In the genomic region with DNA sequence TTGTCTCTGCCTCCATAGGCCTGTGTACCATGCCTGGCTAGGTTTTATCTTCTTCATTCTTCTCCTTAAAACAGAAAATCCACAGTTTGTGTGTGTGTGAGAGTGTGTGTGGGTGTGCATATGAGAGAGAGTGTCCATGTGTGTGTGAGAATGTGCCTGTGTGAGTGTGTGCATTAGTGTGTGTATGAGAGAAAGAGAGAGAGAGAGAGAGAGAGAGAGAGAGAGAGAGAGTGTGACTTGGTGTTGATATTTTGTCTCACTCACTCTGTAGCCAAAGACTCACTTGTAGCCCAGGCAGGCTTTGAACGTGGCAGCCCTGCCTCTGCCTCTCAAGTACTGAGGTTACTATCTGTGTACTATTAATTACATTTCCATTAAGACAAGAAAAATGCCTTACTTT, we compare ENCODE assay signal across 19 mouse cellular contexts.
"Had no signal": no experiment of that assay in that cellular context is flagged by ENCODE, and none has a peak within 500 bp of the region (broad histone marks: within the 10 kb centered on the region; RNA-seq: fewer than 3 reads in every experiment).

No protein-coding gene starts in this region.

- H3K27me3 ChIP-seq: midbrain, embryonic 12.5 days; neural tube, embryonic 13.5 days; neural tube, embryonic 15.5 days; stomach, embryonic 15.5 days had no signal

- DNase-seq: lung, adult 18-20 months; lung, embryonic 14.5 days; lung, postnatal 10 days; lung, postnatal 4 days; midbrain, embryonic 14.5 days; retina, postnatal 1 day; right cerebral cortex, adult 18-20 months; right cerebral cortex, postnatal 14 days; thymus, adult 2 months; thymus, postnatal 25 days; thymus, postnatal 4 days had no signal

- H3K4me3 ChIP-seq: midbrain, embryonic 10.5 days; midbrain, embryonic 12.5 days; myocyte; neural tube, embryonic 13.5 days; neural tube, embryonic 15.5 days; stomach, embryonic 15.5 days had no signal

- H3K9me3 ChIP-seq: midbrain, embryonic 10.5 days; midbrain, embryonic 12.5 days; neural tube, embryonic 13.5 days; neural tube, embryonic 15.5 days; stomach, embryonic 15.5 days had no signal

- H3K27ac ChIP-seq: midbrain, embryonic 10.5 days; midbrain, embryonic 12.5 days; neural tube, embryonic 13.5 days; neural tube, embryonic 15.5 days; stomach, embryonic 15.5 days; stomach, postnatal 0 days had no signal

- ATAC-seq: midbrain, embryonic 16.5 days had no signal

- H3K4me2 ChIP-seq: lung, embryonic 14.5 days; midbrain, embryonic 12.5 days; neural tube, embryonic 13.5 days; neural tube, embryonic 15.5 days; stomach, embryonic 15.5 days had no signal

- H3K9ac ChIP-seq: lung, embryonic 14.5 days; midbrain, embryonic 12.5 days; neural tube, embryonic 13.5 days; neural tube, embryonic 15.5 days; stomach, embryonic 15.5 days had no signal

- H3K4me1 ChIP-seq: midbrain, embryonic 10.5 days; midbrain, embryonic 12.5 days; neural tube, embryonic 13.5 days; neural tube, embryonic 15.5 days; stomach, embryonic 15.5 days had no signal
